In the genomic region with DNA sequence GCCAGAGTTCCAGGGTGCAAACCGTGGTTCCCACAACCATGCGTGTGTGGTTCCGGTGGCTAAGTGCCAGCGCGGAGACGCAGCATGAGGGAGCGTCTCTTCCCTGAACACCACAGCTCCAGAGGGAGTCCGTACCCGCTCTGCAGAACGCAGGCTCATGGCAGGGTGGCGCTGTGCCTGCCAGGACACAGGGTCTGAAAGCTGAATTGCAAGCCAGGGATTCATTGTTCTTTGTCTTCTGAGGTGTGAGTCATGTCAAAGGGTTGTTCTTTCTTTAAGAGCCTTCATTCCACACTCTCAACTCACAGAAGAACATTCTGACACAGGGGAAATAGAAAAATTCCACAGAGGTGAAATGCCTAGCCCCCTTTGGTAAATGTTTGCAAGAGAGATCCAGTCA, we compare ENCODE assay signal across 23 mouse cellular contexts.
A peak's percentile ranks its signal among the peaks of the same experiment; 100 is the strongest.
DNase-seq lines count a peak whose midpoint lies in the region; ATAC-seq and TF ChIP-seq lines count a peak whose summit lies in the region.
"Had no signal": no experiment of that assay in that cellular context is flagged by ENCODE, and none has a peak within 500 bp of the region (broad histone marks: within the 10 kb centered on the region; RNA-seq: fewer than 3 reads in every experiment).

No protein-coding gene starts in this region.

- H3K4me3 ChIP-seq in gastrocnemius, adult 2 months = no peak overlapping the region
- H3K4me3 ChIP-seq in megakaryocyte, embryonic 14.5 days (replicated peaks) = peak overlapping the region; percentile 39
- H3K4me3 ChIP-seq in lung, postnatal 0 days (ENCODE audit: low read depth, low read length) = no peak overlapping the region
- no peak overlapping the region for H3K4me3 ChIP-seq in forebrain, embryonic 11.5 days (ENCODE audit: low read depth, low read length)
- H3K4me3 ChIP-seq: forebrain, embryonic 12.5 days; heart, embryonic 10.5 days; hindbrain, embryonic 15.5 days; intestine, embryonic 15.5 days; limb, embryonic 12.5 days; midbrain, embryonic 15.5 days; stomach, embryonic 15.5 days had no signal

- H3K27me3 ChIP-seq in megakaryocyte, embryonic 14.5 days (replicated peaks) = no peaks in the 10 kb centered on the region
- H3K27me3 ChIP-seq in lung, postnatal 0 days (replicated peaks; ENCODE audit: insufficient read depth, low read length) = no peaks in the 10 kb centered on the region
- no peaks in the 10 kb centered on the region for H3K27me3 ChIP-seq in forebrain, embryonic 11.5 days (ENCODE audit: control insufficient read depth, insufficient read depth, low read length)
- H3K27me3 ChIP-seq: hindbrain, embryonic 15.5 days; intestine, embryonic 15.5 days; limb, embryonic 12.5 days; midbrain, embryonic 15.5 days; stomach, embryonic 15.5 days had no signal

- H3K9me3 ChIP-seq in megakaryocyte, embryonic 14.5 days = no peaks in the 10 kb centered on the region
- H3K9me3 ChIP-seq in lung, postnatal 0 days (ENCODE audit: low read length) = no peaks in the 10 kb centered on the region
- H3K9me3 ChIP-seq in forebrain, embryonic 11.5 days (ENCODE audit: control insufficient read depth, low read length) = no peaks in the 10 kb centered on the region
- H3K9me3 ChIP-seq: forebrain, embryonic 12.5 days; heart, embryonic 10.5 days; hindbrain, embryonic 15.5 days; intestine, embryonic 15.5 days; limb, embryonic 12.5 days; midbrain, embryonic 15.5 days; stomach, embryonic 15.5 days had no signal

- peaks cover 98% of the 10 kb centered on the region for H3K4me1 ChIP-seq in megakaryocyte, embryonic 14.5 days
- H3K4me1 ChIP-seq in lung, postnatal 0 days (ENCODE audit: insufficient read depth, low read depth, low read length) = 0 out of 2 replicates have a peak, but pooled peaks cover 4% of the 10 kb centered on the region
- peaks cover 9% of the 10 kb centered on the region; the same call in 1 of the 2 replicates for H3K4me1 ChIP-seq in forebrain, embryonic 11.5 days (replicated peaks; ENCODE audit: control insufficient read depth, insufficient read depth, low read length)
- H3K4me1 ChIP-seq: hindbrain, embryonic 15.5 days; intestine, embryonic 15.5 days; midbrain, embryonic 15.5 days had no signal

- no peak for TF ChIP-seq CTCF in gastrocnemius, adult 2 months (IDR thresholded peaks at IDR 0.05)
- TF ChIP-seq CTCF in lung, postnatal 0 days (IDR thresholded peaks at IDR 0.05) = peak; percentile 69

- peak; percentile 21 for DNase-seq in gastrocnemius, adult 2 months
- DNase-seq in gastrocnemius, adult 8-10 months (ENCODE audit: low spot score in 2 of 2) = no peak
- peak; percentile 83 for DNase-seq in lung, postnatal 0 days (ENCODE audit: low spot score)
- DNase-seq in kidney, adult 9 months = no peak
- no peak for DNase-seq in forebrain, embryonic 11.5 days (ENCODE audit: low spot score)
- DNase-seq: adrenal gland, postnatal 14 days; B cell, adult 2 months; cerebellum, adult 8-10 months; heart, postnatal 4 days; kidney, adult 8-10 months; kidney, postnatal 25 days; layer of hippocampus, postnatal 36 days; thymus, adult 2 months had no signal

- peaks cover 99% of the 10 kb centered on the region for H3K36me3 ChIP-seq in megakaryocyte, embryonic 14.5 days (replicated peaks; ENCODE audit: low read length)
- H3K36me3 ChIP-seq in lung, postnatal 0 days (ENCODE audit: insufficient read depth, low read length) = no peaks in the 10 kb centered on the region
- no peaks in the 10 kb centered on the region for H3K36me3 ChIP-seq in forebrain, embryonic 11.5 days (ENCODE audit: control insufficient read depth, insufficient read depth, low read length)
- H3K36me3 ChIP-seq: forebrain, embryonic 12.5 days; heart, embryonic 10.5 days; hindbrain, embryonic 15.5 days; intestine, embryonic 15.5 days; limb, embryonic 12.5 days; midbrain, embryonic 15.5 days; stomach, embryonic 15.5 days had no signal

- H3K4me2 ChIP-seq in lung, postnatal 0 days (replicated peaks; ENCODE audit: low read depth, low read length) = no peak overlapping the region
- no peak overlapping the region for H3K4me2 ChIP-seq in forebrain, embryonic 11.5 days (ENCODE audit: low read depth, low read length, severe bottlenecking)
- H3K4me2 ChIP-seq: forebrain, embryonic 12.5 days; hindbrain, embryonic 15.5 days; intestine, embryonic 15.5 days; limb, embryonic 12.5 days; liver, embryonic 11.5 days; midbrain, embryonic 15.5 days; stomach, embryonic 15.5 days had no signal

- no peak overlapping the region for H3K9ac ChIP-seq in lung, postnatal 0 days (replicated peaks; ENCODE audit: low read depth)
- no peak overlapping the region for H3K9ac ChIP-seq in forebrain, embryonic 11.5 days (ENCODE audit: low read length)
- H3K9ac ChIP-seq: forebrain, embryonic 12.5 days; hindbrain, embryonic 15.5 days; intestine, embryonic 15.5 days; limb, embryonic 12.5 days; midbrain, embryonic 15.5 days; stomach, embryonic 15.5 days had no signal

- intact Hi-C loops in gastrocnemius, adult 2 months (cut with DNase I) = no loop called here

- no peak overlapping the region for H3K27ac ChIP-seq in gastrocnemius, adult 2 months
- 0 out of 2 replicates have a peak overlapping the region, but pooled peaks have one; percentile 47 for H3K27ac ChIP-seq in lung, postnatal 0 days (ENCODE audit: low read length)
- H3K27ac ChIP-seq in forebrain, embryonic 11.5 days (ENCODE audit: low read depth, low read length) = no peak overlapping the region
- H3K27ac ChIP-seq: forebrain, embryonic 12.5 days; heart, embryonic 10.5 days; hindbrain, embryonic 15.5 days; intestine, embryonic 15.5 days; limb, embryonic 12.5 days; midbrain, embryonic 15.5 days; stomach, embryonic 15.5 days had no signal

- 54% methylated on average over 11 of the region's 11 CpGs for WGBS in lung, postnatal 0 days
- WGBS in forebrain, embryonic 11.5 days = 86% methylated on average over 11 of the region's 11 CpGs

- TF ChIP-seq EP300 in lung, postnatal 0 days (IDR thresholded peaks at IDR 0.05) = peak; percentile 92

- ATAC-seq in megakaryocyte, adult 5-6 weeks (ENCODE audit: poor library complexity, severe bottlenecking) = no peak
- peak; percentile 91 for ATAC-seq in lung, postnatal 0 days
- ATAC-seq in forebrain, embryonic 11.5 days (replicated peaks; ENCODE audit: low FRiP score) = no peak
- ATAC-seq: intestine, embryonic 15.5 days; midbrain, embryonic 15.5 days had no signal

Comparison
In these comparisons a context has a peak if more than half of its experiments do, and no peak if none do; other contexts are left out.
1. DNase-seq: peak in gastrocnemius, adult 2 months (single experiment) and lung, postnatal 0 days (single experiment); none in gastrocnemius, adult 8-10 months (0 of 2), kidney, adult 9 months (single experiment) and forebrain, embryonic 11.5 days (single experiment).